In the genomic region with DNA sequence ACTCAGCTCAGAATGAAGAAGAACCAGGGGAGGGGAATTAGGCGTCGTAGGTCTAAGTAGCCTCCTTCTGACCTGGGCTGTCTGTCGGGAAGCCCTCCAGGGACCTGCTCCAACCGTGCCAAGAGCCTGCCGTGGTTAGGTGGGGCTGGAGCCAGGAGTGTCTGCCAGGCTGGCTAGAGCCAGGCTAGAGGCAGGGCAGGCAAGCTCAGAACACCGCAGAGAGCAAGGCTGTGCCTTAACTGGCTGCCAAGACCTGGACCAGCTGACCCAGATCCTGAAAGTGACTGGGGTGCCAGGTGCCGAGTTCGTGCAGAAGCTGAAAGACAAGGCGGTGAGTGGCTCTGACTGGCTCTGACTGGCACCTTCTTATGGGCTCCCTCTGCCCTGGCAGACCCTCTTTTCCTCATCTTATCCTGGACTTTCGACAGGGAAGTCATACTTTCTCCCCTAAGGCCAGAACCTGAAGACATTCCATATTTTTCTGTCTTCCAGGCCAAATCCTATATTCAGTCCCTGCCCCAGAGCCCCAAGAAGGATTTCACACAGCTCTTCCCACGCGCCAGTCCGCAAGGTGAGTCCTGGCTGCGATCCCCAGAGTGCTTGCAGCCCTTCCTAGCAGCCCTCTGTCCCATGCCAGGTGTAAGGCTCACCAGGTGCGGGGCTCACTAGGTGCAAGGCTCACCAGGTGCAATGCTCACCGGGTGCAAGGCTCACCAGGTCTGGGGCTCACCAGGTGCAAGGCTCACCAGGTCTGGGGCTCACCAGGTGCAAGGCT, we compare ENCODE assay signal across 12 mouse cellular contexts. TPM values are rescaled to one million over a fixed set of nuclear protein-coding genes. Genes with fewer than 3 reads are reported as not detected.
DNase-seq lines count a peak whose midpoint lies in the region; ATAC-seq and TF ChIP-seq lines count a peak whose summit lies in the region.
"Had no signal": no experiment of that assay in that cellular context is flagged by ENCODE, and none has a peak within 500 bp of the region (broad histone marks: within the 10 kb centered on the region; RNA-seq: fewer than 3 reads in every experiment).

No protein-coding gene starts in this region.

- no peak for TF ChIP-seq POLR2A in liver, adult 2 months (IDR thresholded peaks at IDR 0.05; ENCODE audit: extremely low read depth, insufficient read depth, low read length)

- TF ChIP-seq CTCF in liver, adult 2 months (IDR thresholded peaks at IDR 0.05; ENCODE audit: low read depth, low read length), result no peak
- TF ChIP-seq CTCF in liver, postnatal 0 days (IDR thresholded peaks at IDR 0.05; ENCODE audit: low read depth), result no peak

- TF ChIP-seq EP300 in liver, postnatal 0 days (IDR thresholded peaks at IDR 0.05; ENCODE audit: low read depth), result no peak

- 69% methylated on average over 16 of the region's 16 CpGs for WGBS in liver, adult 2 months
- 89% methylated on average over 16 of the region's 16 CpGs for WGBS in liver, postnatal 0 days (ENCODE audit: insufficient replicate concordance)

- no peak overlapping the region for H3K9ac ChIP-seq in liver, adult 2 months (ENCODE audit: low read depth, low read length)
- H3K9ac ChIP-seq in liver, postnatal 0 days (replicated peaks), result no peak overlapping the region
- H3K9ac ChIP-seq: stomach, embryonic 15.5 days had no signal

- no peaks in the 10 kb centered on the region for H3K4me1 ChIP-seq in liver, adult 2 months (ENCODE audit: control insufficient read depth, insufficient read depth, low read length)
- 0 out of 2 replicates have a peak, but pooled peaks cover 2% of the 10 kb centered on the region for H3K4me1 ChIP-seq in liver, postnatal 0 days (ENCODE audit: insufficient read depth)
- H3K4me1 ChIP-seq: stomach, embryonic 15.5 days had no signal

- no peak overlapping the region for H3K4me2 ChIP-seq in liver, postnatal 0 days (ENCODE audit: low read depth, low read length)
- H3K4me2 ChIP-seq: stomach, embryonic 15.5 days had no signal

- H3K4me3 ChIP-seq in liver, adult 2 months (ENCODE audit: insufficient read depth, low read depth, low read length), result no peak overlapping the region
- H3K4me3 ChIP-seq in liver, postnatal 0 days (ENCODE audit: low read depth, low read length), result no peak overlapping the region
- H3K4me3 ChIP-seq: stomach, embryonic 15.5 days had no signal

- H3K27me3 ChIP-seq in liver, adult 2 months (ENCODE audit: control insufficient read depth, insufficient read depth, low read length), result no peaks in the 10 kb centered on the region
- H3K27me3 ChIP-seq in liver, postnatal 0 days (ENCODE audit: insufficient read depth, low read length), result no peaks in the 10 kb centered on the region
- H3K27me3 ChIP-seq: stomach, embryonic 15.5 days had no signal

- no peaks in the 10 kb centered on the region for H3K79me2 ChIP-seq in liver, adult 2 months (ENCODE audit: control insufficient read depth, insufficient read depth, low read length)

- ATAC-seq in liver, postnatal 0 days, result no peak

- DNase-seq in adrenal gland, postnatal 14 days, result peak; percentile 82
- DNase-seq in adrenal gland, postnatal 4 days (ENCODE audit: low spot score in 2 of 2), result no peak
- DNase-seq in liver, adult 2 months (ENCODE audit: extremely low read depth, low read depth, low spot score), result peak; percentile 84
- no peak for DNase-seq in liver, postnatal 0 days
- DNase-seq in cerebellum, postnatal 36 days, result peak; percentile 93 to 94
- DNase-seq in layer of hippocampus, postnatal 10 days (ENCODE audit: low spot score in 2 of 2), result peak; percentile 55 to 66
- no peak for DNase-seq in c-Kit-positive CD71-positive TER-119-positive erythroid progenitor cells, embryonic 14.5 days (ENCODE audit: low spot score)
- DNase-seq in thymus, adult 18-20 months, result no peak
- DNase-seq: B cell, adult 2 months; liver had no signal

- no peaks in the 10 kb centered on the region for H3K36me3 ChIP-seq in liver, adult 2 months (ENCODE audit: control insufficient read depth, insufficient read depth, low read length)
- no peaks in the 10 kb centered on the region for H3K36me3 ChIP-seq in liver, postnatal 0 days (replicated peaks; ENCODE audit: insufficient read depth, low read length)

- no peak overlapping the region for H3K27ac ChIP-seq in liver, adult 2 months (replicated peaks; ENCODE audit: insufficient read depth, low read depth, low read length)
- H3K27ac ChIP-seq in liver, postnatal 0 days (ENCODE audit: low read depth), result no peak overlapping the region
- H3K27ac ChIP-seq: kidney, postnatal 0 days; stomach, embryonic 15.5 days had no signal

- no peaks in the 10 kb centered on the region for H3K9me3 ChIP-seq in liver, postnatal 0 days (ENCODE audit: low read length)
- H3K9me3 ChIP-seq: stomach, embryonic 15.5 days had no signal

RNA-seq across cellular contexts. Expression of gene Mapk13, which starts 8.3 kb away (rescaled TPM):
- 48.0 and 62.9 TPM in 2 replicates for total RNA-seq in adrenal gland, postnatal 14 days (2021)
- total RNA-seq in adrenal gland, postnatal 4 days (2021), result 10 to 100 TPM; 72.1 to 75.4 TPM
- 0.20 and 0.65 TPM in 2 replicates for total RNA-seq in liver, adult 2 months (2014; rRNA removed)
- 0.15 and 0.22 TPM in 2 replicates for polyA plus RNA-seq in liver, adult 2 months (2012; rRNA removed)
- polyA plus RNA-seq in liver, postnatal 0 days (2015; fragmentation: Nextera tagmentation; extraction: Ambion mirVana), result 25.2 and 27.6 TPM in 2 replicates
- 1 to 10 TPM in 1 of 2 experiments, under 1 TPM in 1; 0.96 to 2.2 TPM for total RNA-seq in layer of hippocampus, postnatal 10 days (2021)

RNA-seq across cellular contexts. Expression of gene Brpf3, which starts 23.5 kb away (rescaled TPM):
- total RNA-seq in adrenal gland, postnatal 14 days (2021), result 62.6 and 64.5 TPM in 2 replicates
- total RNA-seq in adrenal gland, postnatal 4 days (2021), result 10 to 100 TPM; 81.7 to 89.0 TPM
- 4.4 and 8.9 TPM in 2 replicates for total RNA-seq in liver, adult 2 months (2014; rRNA removed)
- polyA plus RNA-seq in liver, adult 2 months (2012; rRNA removed), result 14.5 and 18.9 TPM in 2 replicates
- polyA plus RNA-seq in liver, postnatal 0 days (2015; fragmentation: Nextera tagmentation; extraction: Ambion mirVana), result 33.9 and 35.6 TPM in 2 replicates
- 10 to 100 TPM; 37.2 to 37.7 TPM for total RNA-seq in layer of hippocampus, postnatal 10 days (2021)

RNA-seq across cellular contexts. Expression of gene AC170998.1, which starts 51.5 kb away (rescaled TPM):
- 1.2 and 2.0 TPM in 2 replicates for total RNA-seq in adrenal gland, postnatal 14 days (2021)
- total RNA-seq in adrenal gland, postnatal 4 days (2021), result 1 to 10 TPM; 2.5 to 3.8 TPM
- total RNA-seq in liver, adult 2 months (2014; rRNA removed), result 2.3 and 2.8 TPM in 2 replicates
- polyA plus RNA-seq in liver, adult 2 months (2012; rRNA removed), result not detected in 2 replicates
- polyA plus RNA-seq in liver, postnatal 0 days (2015; fragmentation: Nextera tagmentation; extraction: Ambion mirVana), result 0.80 and 1.1 TPM in 2 replicates
- total RNA-seq in layer of hippocampus, postnatal 10 days (2021), result 1 to 10 TPM; 1.9 to 2.4 TPM

Comparison
In these comparisons a context has a peak if more than half of its experiments do, and no peak if none do; other contexts are left out.
1. DNase-seq: peak in adrenal gland, postnatal 14 days (single experiment), liver, adult 2 months (single experiment), cerebellum, postnatal 36 days (2 of 2) and layer of hippocampus, postnatal 10 days (2 of 2); none in adrenal gland, postnatal 4 days (0 of 2), liver, postnatal 0 days (single experiment), c-Kit-positive CD71-positive TER-119-positive erythroid progenitor cells, embryonic 14.5 days (single experiment) and thymus, adult 18-20 months (0 of 2).
2. RNA of gene Mapk13, which starts 8.3 kb away (total RNA-seq): 72.1 to 75.4 TPM in adrenal gland, postnatal 4 days and 48.0 to 62.9 TPM in adrenal gland, postnatal 14 days; 0.96 to 2.2 TPM in layer of hippocampus, postnatal 10 days and 0.20 to 0.65 TPM in liver, adult 2 months; every median in the first group is over 10 times any median in the second.